Mouse (Mus musculus) mesoderm, embryonic 11.5 days (tissue): ENCODE data around the gene Prom1.

Experiments used
- DNase-seq: peaks from one replicate; pipeline ENCODE4 v3.0.0-alpha.2; 2012; ENCODE audit warnings: low read depth, low spot score

The Prom1 gene

GRCm38 (mm10) chr5:43976821-43977561 lies 124.8 kb downstream of the Prom1 start:
- no peak for DNase-seq

DNA sequence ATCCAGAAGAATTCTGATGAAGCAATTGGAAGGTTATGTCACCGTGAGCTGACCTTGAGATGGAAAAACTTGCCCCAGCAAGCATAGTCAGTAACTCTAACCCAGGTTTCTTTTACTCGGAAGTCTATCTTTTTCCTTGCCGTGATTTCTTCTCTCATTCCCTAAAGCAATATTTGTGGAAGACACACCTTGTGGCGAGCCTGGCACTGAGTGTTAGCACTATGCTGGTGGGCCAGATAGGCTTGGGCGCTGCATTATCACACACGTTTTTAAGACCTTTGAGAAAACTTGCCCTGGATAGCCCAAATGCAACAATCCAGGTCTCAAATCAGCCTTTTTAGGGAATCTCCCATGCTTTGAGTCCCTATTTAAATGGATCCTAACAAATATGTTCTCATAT lies 127.7 kb downstream of the Prom1 start:
- no peak for DNase-seq

DNA sequence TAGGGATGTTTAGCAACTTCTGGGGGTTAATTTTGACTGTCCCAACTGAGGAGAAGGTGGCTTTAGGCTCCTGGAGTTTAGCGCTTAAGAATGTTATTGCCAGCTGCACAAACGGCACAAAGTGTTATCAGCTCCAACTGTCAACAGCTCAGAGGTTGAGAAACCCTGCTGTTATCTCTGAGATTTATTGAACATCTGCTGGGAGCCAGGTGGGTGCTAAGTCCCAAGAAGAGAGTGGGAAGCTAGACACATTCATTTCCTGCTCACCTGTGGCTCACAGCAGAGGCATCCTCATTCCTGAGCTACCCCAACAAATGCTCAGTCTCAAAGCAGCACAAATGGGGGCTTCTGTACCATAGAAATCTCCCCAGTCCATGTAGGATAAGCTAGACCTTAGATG lies 130.7 kb downstream of the Prom1 start:
- no peak for DNase-seq

DNA sequence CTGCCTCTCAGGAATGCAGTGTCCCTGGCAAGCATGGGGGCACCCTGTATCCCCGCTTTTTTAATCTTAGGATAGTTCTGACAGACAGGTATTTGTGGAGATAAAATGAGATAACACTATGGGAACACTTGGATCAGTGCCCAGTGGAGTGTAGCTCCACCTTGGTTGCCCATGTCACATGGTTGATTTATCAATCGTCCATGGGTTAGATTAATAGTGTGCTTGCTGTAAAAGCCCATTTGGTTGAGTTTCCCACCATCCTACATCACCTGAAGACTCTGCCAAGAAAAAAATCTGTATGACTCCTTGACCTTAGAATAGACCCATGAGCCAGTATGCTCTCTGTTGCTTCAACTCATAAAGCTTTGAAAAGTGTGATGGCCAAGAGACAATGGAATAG lies 131.3 kb downstream of the Prom1 start:
- DNase-seq = no peak

- DNase-seq = no peak
These were observed 133.2 kb downstream of the Prom1 start for GRCm38 (mm10) chr5:43968634-43969033.

GRCm38 (mm10) chr5:43961056-43961455 lies 140.8 kb downstream of the Prom1 start:
- DNase-seq = no peak

DNA sequence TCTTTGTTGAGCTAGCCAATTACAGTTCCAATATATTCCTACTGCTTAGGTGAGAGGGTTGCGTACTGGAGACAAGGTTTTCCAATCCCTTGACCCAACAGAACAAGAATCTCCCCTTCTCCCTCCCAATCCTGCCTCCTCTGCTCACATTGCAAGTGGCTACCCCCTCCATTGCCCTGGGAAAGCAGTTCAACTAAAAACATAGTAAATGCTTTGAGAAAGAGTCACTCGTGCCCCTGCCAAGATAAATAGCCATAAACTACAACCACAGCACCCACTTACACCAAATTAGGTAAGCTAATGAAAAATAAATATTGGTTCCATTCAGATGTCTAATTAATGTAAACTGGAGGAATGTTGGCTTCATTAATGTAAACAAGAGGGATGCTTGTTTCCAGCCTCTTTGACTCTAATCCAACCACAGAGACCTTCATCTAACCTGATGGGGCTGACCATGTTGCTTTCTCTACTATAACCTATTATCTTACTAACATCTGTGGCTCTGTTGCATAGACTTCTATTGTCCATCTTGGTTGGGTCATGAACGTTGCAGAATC lies 141.9 kb downstream of the Prom1 start:
- no peak for DNase-seq

DNA sequence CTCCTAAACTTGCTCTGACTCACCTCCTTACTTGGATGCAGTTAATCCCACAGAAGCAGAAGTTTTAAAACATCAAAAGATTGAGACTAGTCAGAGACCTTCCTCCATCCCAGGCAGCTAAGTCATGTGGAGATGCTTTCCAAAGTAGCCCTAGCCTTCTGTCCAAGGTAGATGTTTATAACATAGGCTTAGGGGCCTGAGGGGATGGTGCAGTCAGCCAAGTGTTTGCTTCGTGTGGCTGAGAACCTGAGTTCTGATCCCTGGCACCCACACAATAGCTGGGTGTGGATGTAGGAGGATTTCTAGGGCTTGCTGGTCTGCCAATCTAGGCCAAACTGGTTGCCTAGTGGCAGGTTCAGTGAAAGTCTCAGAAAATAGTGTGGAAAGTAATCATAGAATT lies 148.6 kb downstream of the Prom1 start:
- no peak for DNase-seq

GRCm38 (mm10) chr5:43948748-43949275 lies 153.0 kb downstream of the Prom1 start:
- DNase-seq = peak; percentile 41

GRCm38 (mm10) chr5:43948111-43948743 lies 153.6 kb downstream of the Prom1 start:
- DNase-seq = peak; percentile 50

GRCm38 (mm10) chr5:43947330-43947977 lies 154.4 kb downstream of the Prom1 start:
- no peak for DNase-seq
